Mouse (Mus musculus) ES-Bruce4 (cell line): Measurements from ENCODE around the gene Zfp664. TPM values are rescaled to one million over a fixed set of nuclear protein-coding genes. Genes with fewer than 3 reads are reported as not detected.

ENCODE experiments used
- H3K27ac ChIP-seq: 2 replicates; pipeline ENCODE4 v1.5.1; 2012; ENCODE audit warnings: low read length, inconsistent platforms; ENCODE audit not compliant: insufficient read depth
- H3K27me3 ChIP-seq: 2 replicates; pipeline ENCODE4 v1.6.1; 2012; ENCODE audit warnings: mild to moderate bottlenecking, low read length, inconsistent platforms; ENCODE audit not compliant: control insufficient read depth, poor library complexity, insufficient read depth, severe bottlenecking
- H3K36me3 ChIP-seq: 2 replicates; pipeline ENCODE4 v1.6.1; 2012; ENCODE audit warnings: inconsistent platforms, mild to moderate bottlenecking, low read length, moderate library complexity; ENCODE audit not compliant: control insufficient read depth, poor library complexity, insufficient read depth, severe bottlenecking
- H3K4me1 ChIP-seq: one replicate; pipeline ENCODE4 v1.8.1; 2011; ENCODE audit warnings: low read length; ENCODE audit not compliant: control insufficient read depth, insufficient read depth
- H3K4me3 ChIP-seq: 2 replicates; pipeline ENCODE4 v1.5.1; 2011; ENCODE audit warnings: low read depth, mild to moderate bottlenecking, low read length
- H3K9ac ChIP-seq: 2 replicates; pipeline ENCODE4 v1.6.1; 2012; ENCODE audit warnings: low read depth, mild to moderate bottlenecking, inconsistent platforms; ENCODE audit not compliant: poor library complexity, severe bottlenecking
- H3K9me3 ChIP-seq: replicated peaks from 2 replicates; pipeline ENCODE4 v1.6.1; 2012; ENCODE audit warnings: mild to moderate bottlenecking, low read length, inconsistent platforms; ENCODE audit not compliant: control insufficient read depth, poor library complexity, insufficient read depth, severe bottlenecking
- CTCF ChIP-seq: IDR thresholded peaks from one replicate; pipeline ENCODE4 v1.8.1; 2011; ENCODE audit warnings: low read depth, low read length
- EP300 ChIP-seq: IDR thresholded peaks from 2 replicates; pipeline ENCODE4 v1.6.1; 2011; ENCODE audit warnings: low read depth, low read length; ENCODE audit not compliant: insufficient read depth
- POLR2A ChIP-seq: IDR thresholded peaks from one replicate; pipeline ENCODE4 v1.8.1; 2011; ENCODE audit warnings: low read length; ENCODE audit not compliant: insufficient read depth
- polyA plus RNA-seq: library from polyadenylated mRNA; stranded (reverse); fragments of >200 nt; gene quantifications from 2 replicates; pipeline ENCODE4 v1.2.4, GENCODE M21; 2011; ENCODE audit warnings: low read depth; ENCODE audit not compliant: missing spikeins, insufficient read depth, insufficient read length

Gene Zfp664
- polyA plus RNA-seq, 1 experiment = 103 TPM

- TF ChIP-seq EP300 = no peak
- no peak for TF ChIP-seq CTCF
- TF ChIP-seq POLR2A = no peak
- no peaks in the 10 kb centered on the region for H3K4me1 ChIP-seq
- no peak overlapping the region for H3K27ac ChIP-seq
- no peaks in the 10 kb centered on the region for H3K27me3 ChIP-seq
- no peaks in the 10 kb centered on the region for H3K9me3 ChIP-seq
- H3K9ac ChIP-seq = no peak overlapping the region
- no peak overlapping the region for H3K4me3 ChIP-seq
- H3K36me3 ChIP-seq = peaks cover 3% of the 10 kb centered on the region
Measured at GRCm38 (mm10) chr5:124891921-124892370, 29.5 kb downstream of the Zfp664 start.

- H3K27me3 ChIP-seq = no peaks in the 10 kb centered on the region
- H3K9me3 ChIP-seq = no peaks in the 10 kb centered on the region
- H3K27ac ChIP-seq = no peak overlapping the region
- H3K36me3 ChIP-seq = no peaks in the 10 kb centered on the region
- H3K4me1 ChIP-seq = no peaks in the 10 kb centered on the region
- H3K9ac ChIP-seq = no peak overlapping the region
- no peak overlapping the region for H3K4me3 ChIP-seq
- no peak for TF ChIP-seq CTCF
- TF ChIP-seq POLR2A = no peak
- no peak for TF ChIP-seq EP300
Measured at GRCm38 (mm10) chr5:124896135-124896534, 33.6 kb downstream of the Zfp664 start.

GRCm38 (mm10) chr5:124899945-124900631 lies 37.6 kb downstream of the Zfp664 start:
- H3K9me3 ChIP-seq = no peaks in the 10 kb centered on the region
- TF ChIP-seq EP300 (no peak), CTCF (peak; percentile 96)
- H3K4me1 ChIP-seq = no peaks in the 10 kb centered on the region
- H3K4me3 ChIP-seq = no peak overlapping the region
- H3K9ac ChIP-seq = no peak overlapping the region
- H3K36me3 ChIP-seq = no peaks in the 10 kb centered on the region
- H3K27ac ChIP-seq = no peak overlapping the region
- H3K27me3 ChIP-seq = no peaks in the 10 kb centered on the region

GRCm38 (mm10) chr5:124900738-124901490 lies 38.4 kb downstream of the Zfp664 start:
- no peaks in the 10 kb centered on the region for H3K36me3 ChIP-seq
- H3K27me3 ChIP-seq = no peaks in the 10 kb centered on the region
- no peak overlapping the region for H3K27ac ChIP-seq
- no peaks in the 10 kb centered on the region for H3K4me1 ChIP-seq
- H3K9me3 ChIP-seq = no peaks in the 10 kb centered on the region
- H3K9ac ChIP-seq = no peak overlapping the region
- TF ChIP-seq EP300 (no peak), CTCF (peak; percentile 48), POLR2A (no peak)
- no peak overlapping the region for H3K4me3 ChIP-seq

DNA sequence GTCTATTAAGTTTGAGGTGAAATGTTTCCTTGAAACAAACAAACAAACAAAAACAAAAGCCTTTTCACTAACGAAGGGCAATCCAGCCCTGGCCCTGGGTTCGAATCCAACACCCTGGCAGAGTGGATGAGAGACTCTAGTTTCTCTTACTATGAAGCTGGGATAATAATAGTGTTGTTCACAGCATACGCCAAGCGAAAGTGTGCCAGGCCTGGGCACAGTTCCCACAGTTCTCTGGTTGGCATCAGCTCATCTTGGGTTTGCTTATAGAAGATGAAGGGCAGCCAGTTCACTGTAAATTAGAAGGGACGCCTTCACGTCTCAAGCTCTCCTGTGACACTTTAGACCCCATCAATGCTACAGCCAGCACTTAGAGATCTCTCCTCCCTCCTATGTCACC lies 39.2 kb downstream of the Zfp664 start:
- Histone ChIP-seq H3K9me3 (no peaks in the 10 kb centered on the region), H3K4me3 (no peak overlapping the region), H3K36me3 (no peaks in the 10 kb centered on the region), H3K27me3 (no peaks in the 10 kb centered on the region), H3K9ac (no peak overlapping the region), H3K4me1 (peaks cover 2% of the 10 kb centered on the region), H3K27ac (no peak overlapping the region)
- TF ChIP-seq POLR2A = no peak
- no peak for TF ChIP-seq CTCF
- TF ChIP-seq EP300 = no peak

GRCm38 (mm10) chr5:124902195-124902594 lies 39.7 kb downstream of the Zfp664 start:
- H3K27me3 ChIP-seq = no peaks in the 10 kb centered on the region
- no peak overlapping the region for H3K27ac ChIP-seq
- no peak for TF ChIP-seq EP300
- no peak for TF ChIP-seq CTCF
- TF ChIP-seq POLR2A = no peak
- H3K36me3 ChIP-seq = no peaks in the 10 kb centered on the region
- no peak overlapping the region for H3K4me3 ChIP-seq
- no peaks in the 10 kb centered on the region for H3K9me3 ChIP-seq
- H3K4me1 ChIP-seq = peaks cover 2% of the 10 kb centered on the region
- no peak overlapping the region for H3K9ac ChIP-seq
